Mouse (Mus musculus): ENCODE results near the gene Kif1c.
A peak's percentile ranks its signal among the peaks of the same experiment; 100 is the strongest.
"Not testable (repeated sequence)": the region's sequence is repeated elsewhere in the genome, so short reads cannot be mapped to it uniquely, and the experiment has no call there.

Gene Kif1c

DNA sequence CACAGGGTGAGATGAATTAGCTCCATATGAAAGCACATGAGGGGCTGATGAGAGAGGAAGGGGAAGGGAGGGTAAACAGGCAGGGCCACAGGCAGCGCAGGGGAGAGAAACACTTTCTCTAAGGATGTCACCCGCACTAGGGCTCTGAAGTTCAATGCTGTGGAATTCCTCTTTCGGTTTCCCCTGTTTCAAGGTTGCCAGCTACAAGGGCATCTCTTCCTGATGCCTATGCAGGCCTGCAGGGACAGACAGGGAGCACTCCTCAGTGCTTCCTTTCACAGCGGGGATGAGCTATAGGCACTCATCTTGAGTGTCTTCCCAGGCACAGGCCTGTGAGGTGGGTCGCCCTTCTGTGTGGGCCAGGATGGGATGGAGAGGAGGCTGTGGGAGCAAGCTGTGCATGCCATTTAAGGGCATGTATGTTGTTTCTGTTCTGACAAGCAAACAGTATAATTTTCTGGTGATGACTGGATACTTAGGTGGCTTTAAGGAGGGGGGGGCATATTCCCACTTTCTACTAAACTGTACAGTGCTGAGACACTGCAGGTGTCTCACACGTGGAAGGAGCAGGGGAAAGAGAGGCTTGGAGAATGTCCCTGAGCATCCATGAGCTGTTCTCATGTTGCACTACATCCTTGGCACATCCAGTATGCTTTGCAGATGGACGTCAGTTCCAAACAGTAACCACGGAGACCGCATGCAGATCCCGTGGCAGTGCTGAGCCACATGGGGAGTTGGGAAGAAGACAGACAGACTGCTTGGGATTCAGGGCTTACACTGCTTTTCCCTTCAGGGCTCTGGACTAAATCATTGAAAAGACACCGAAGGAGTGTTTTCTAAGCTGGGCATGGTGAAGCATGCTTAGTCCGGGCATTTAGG is 42.5 kb downstream of the Kif1c start:
- DNase-seq (ENCODE audit: low spot score): no peak

DNA sequence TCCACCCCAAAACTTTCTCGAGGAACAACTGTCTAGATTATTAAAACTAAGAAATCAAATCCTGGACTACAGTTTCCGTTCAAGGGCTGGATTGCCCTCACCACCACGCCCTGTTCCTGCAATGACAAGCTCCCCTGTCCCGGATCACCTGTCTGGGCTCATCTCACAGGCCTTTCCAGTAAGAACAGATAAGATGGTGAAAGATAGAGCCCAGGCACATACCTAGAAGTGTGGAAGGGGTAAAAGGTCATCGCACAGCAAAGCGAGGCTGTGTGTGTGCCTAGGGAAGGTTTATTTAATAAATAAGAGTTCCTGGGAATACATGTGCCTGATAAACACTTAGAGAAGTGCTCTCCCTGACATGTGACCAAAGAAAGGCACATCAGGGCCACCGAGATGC is 45.3 kb downstream of the Kif1c start:
- no peak for DNase-seq (ENCODE audit: low spot score)

DNA sequence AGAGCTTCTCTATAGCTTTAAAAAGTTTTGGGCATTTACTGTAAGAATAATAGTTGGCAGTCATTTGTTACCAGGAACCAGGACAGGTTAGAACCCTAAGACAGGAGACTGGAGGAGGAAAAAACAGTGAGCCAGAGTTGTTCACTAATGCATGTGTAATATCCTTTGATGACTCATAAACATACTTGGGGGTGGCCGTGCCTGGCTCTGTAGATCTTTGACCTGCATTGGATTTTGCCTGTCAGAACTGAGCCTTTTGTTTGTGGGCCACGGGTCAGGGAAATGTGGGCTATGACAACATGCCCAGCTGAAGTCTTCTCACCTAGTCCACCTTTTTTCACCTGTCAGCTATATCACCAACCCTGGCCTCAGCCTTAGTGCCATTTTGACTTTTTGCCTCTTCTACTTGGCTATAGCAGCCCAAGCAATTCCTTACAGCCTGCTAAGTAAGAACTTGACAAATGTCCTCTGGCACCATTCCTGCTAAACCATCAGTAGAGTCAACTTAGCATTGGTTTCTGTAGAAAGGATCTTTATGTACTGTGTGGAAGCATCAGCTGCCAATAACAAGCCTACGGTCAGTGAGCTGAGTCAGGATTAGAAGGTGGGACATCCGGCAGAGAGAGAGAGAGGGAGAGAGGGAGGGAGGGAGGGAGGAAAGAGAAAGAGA is 47.7 kb downstream of the Kif1c start:
- DNase-seq (ENCODE audit: low spot score): no peak

DNA sequence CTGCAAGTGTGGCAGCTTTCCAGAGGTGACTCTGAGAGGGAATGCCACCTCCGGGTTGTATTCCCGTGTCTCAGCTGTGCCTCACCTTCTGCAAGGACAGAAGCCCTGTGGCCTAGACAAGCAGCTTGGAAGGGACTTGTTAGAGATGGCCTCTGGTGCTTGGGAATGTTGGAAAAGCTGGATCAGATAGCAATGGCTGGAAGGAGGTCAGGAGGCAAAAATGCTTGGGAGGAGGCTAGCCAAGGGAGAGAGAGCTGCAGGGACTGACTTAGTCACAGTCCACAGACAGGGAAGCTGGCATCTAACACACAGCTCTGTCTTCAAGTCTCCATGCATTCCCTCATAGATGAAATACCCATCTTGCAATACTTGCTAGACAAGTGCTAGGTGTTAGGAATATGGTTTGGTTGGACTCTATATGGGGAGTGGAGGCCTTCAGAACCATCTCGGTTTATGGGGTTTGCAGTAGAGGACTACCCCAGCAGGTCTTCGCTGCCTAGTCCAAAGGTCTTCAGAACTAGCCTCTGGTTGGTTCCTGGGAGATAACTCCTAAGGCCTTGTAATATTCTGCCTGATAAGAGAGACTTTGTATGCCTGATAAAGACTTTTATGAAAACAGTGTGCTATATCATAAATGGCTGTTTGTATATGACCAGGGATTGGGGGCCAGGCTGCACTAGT is 52.1 kb downstream of the Kif1c start:
- DNase-seq (ENCODE audit: low spot score): no peak

DNA sequence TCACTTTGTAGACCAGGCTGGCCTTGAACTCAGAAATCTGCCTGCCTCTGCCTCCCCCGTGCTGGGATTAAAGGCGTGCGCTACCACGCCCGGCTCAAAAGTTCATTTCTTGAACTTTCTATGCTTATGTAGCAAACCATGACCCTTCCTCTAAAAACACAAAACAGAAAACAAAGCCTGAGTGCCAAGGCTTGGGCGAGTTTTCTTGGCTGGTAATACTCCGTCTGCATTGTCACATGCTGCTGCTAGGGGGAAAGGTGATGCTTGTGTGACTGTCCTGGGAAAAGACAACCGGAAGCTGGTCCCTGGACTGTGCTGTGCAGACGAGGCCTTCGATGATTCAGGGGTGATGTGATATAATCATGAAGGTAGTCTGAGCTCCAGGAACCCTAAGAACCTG is 52.8 kb downstream of the Kif1c start:
- DNase-seq (ENCODE audit: low spot score): no peak

DNA sequence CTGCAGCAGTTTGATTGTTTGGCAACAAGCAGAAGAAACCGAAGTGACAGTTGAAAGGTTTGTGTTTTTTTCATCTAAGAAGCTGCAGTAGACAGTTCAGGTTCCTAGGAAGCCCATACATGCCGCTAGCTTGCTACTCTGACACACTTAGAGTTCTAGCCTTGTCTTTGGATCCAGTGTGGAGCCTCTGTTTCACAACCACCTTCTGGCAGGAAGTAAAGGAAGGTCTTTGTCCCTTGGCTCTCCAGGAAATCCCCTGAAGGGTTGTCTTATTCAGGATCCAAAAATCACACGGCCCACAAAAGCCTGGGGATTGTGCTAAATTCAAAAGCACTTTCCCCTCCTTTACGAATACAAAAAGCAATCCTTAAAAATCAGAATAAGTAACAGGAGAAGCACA is 54.1 kb downstream of the Kif1c start:
- DNase-seq (ENCODE audit: low spot score): no peak

DNA sequence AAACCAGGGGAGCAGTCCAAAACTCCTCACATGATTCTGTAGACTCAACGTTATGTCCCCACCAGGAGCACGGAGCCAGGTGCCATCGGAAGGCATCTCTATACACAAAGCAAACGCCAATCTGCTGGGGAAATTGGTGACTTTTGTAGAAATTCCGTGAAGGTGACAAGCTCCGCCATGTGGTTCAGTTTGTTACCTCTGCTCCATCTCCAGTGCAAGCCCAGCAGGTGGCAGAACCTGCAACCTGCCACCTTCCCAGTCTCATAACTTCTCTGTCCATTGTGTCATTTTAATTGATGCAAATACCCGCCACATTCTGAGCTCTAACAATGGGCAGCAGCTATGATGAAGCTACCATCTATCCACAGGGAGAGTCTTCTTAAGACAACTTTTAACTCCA is 54.6 kb downstream of the Kif1c start:
- no peak for DNase-seq (ENCODE audit: low spot score)

DNA sequence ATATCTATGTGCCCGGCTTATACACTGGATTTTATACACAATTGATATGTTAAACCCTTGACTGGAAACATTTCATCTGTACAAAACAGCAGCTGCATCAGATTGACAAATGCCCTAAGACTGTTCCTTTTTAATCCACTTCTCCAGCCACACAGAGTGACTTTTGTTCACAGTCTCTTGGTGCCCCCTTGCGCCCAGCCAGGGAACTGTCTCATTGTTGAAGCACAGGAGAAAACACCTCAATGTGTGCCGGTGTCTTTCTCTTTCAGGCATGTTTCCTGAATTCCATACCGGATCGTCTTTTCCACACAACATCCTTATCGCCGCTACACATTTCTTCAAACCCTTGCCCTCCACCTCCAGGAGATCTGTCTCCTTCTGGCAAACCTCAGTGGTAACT is 55.3 kb downstream of the Kif1c start:
- peak; percentile 89 for DNase-seq (ENCODE audit: low spot score)

DNA sequence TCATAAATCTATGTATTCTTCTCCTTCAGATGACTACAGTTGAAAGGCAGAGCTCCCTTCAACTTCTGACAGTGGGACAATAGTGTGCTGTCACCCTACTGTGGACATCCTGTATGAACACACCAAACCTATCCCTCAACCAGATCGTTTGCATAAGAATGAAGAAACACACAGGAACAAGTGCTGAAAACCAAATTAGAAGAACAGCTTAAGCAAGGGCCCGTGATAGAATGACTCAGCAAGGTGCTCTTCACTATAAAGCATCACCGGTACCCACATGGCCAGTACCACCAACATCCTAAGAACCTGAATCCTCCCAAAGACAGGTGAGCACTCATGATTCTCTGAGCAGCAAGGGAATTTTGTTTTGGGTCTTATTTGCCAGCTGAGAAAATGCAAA is 60.1 kb downstream of the Kif1c start:
- DNase-seq (ENCODE audit: low spot score): not testable (repeated sequence)

DNA sequence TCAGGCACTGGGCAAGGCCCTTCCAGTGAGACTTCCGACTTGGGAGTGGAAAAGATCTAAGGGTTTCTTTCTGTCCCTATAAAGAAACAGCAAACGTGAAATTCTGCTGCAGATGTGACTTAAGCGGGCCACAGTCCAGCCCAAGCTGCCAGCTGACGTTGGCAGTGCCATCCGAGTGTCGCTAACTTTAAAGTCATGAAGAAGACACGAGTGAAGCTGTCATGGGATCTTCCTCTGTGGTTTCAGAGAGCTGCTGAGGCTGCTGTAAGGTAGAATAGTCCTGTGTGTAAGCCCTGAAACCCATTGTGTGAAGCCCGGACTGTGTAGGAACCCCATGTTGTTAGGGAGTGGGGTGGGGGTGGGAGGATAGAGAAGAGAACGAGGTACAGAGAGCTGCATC is 62.3 kb downstream of the Kif1c start:
- no peak for DNase-seq (ENCODE audit: low spot score)

DNA sequence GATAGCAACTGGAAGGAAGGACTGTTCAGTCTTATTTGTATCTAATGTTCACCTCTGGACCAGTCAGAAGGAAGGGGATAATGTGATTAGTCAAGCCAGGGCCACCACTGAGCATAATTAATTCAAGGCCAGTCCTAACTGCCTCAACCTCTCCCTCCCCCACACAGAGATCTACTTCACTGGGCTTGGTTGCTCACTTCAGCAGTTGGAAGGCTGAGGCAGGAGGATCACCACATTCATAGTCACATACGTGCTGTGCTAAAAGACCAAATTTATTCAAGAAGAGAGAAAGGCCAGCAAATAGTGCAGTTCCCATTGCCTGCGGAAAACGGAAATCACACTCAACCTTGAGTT is 63.2 kb downstream of the Kif1c start:
- no peak for DNase-seq (ENCODE audit: low spot score)

DNA sequence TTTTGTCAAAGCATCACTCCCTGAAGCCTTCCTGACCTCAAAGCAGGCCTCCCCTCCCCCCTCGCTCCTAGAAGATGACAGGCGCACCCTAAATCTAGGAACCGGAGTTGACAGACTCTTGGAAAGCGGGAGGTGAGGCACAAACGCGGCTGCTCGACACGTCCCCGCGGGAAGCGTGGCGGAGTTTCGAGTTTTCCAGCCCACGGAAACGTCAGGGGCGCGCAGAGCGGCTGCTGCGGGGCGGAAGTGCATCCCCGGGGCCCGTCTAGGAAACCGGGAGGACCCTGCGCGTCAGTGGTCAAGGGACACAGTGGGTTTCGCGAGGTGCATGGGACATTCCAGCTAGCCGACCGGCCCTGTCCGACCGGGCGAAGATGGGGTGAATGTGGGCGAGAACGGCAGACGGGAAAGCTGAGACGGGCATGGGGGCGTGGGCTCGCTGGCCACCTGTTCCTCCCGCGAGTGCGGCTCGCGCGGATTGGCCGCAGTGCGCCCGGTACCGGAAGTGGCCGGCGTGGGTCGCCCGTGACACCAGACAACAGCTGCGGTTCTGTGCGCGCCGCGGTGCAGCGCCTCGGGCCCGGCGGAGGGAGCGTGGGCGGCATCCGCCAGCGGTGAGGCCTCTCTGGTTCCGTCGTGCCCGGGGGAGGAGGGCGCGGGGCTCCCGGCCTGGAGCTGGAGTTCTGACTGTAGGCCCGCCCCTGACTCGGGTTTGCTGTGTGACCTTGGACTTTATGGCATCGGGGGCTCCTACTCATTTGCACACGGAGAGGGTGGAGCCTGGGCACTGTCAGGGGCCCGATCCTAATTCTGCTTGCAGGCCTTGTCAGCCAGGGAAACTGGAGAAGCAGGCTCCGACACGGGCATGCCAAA is 63.8 kb downstream of the Kif1c start, which contains the start of gene Zfp3:
Gene Zfp3, plus strand, starts transcription at position 274 of the 873 bp plus-strand sequence.
- DNase-seq (ENCODE audit: low spot score): peak; percentile 76

DNA sequence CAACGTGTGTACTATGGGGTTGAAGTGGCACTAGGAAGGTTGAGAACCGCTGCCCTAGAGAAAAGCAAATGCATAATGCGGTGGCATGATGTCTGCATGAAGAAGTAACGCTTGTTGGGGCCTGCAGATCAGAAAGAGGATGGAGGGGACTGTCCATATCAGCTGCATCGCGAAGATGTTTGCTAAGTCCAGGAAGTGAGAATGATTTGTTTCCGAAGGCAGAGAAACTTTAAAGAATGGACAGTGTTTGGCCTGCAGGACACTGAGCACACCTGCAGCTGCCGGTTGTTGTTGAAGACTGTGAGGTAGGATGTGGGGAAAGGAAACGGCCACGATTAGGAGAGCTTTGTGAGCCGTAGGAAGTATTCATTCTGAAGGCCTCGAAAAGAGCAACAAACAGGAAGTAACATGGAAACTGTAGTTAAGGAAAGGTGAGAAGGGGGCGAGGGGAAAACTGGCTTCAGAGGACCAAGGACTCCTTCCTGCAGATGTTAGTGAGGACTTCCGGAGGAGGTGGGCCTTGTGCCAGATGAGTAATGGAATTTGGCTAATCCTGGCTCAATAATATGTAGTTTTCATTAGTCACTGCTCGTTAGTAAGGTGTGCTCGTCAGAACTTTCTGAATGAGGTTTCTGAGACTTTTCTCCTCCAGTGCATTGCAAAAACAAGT is 65.6 kb downstream of the Kif1c start:
- DNase-seq (ENCODE audit: low spot score): no peak

DNA sequence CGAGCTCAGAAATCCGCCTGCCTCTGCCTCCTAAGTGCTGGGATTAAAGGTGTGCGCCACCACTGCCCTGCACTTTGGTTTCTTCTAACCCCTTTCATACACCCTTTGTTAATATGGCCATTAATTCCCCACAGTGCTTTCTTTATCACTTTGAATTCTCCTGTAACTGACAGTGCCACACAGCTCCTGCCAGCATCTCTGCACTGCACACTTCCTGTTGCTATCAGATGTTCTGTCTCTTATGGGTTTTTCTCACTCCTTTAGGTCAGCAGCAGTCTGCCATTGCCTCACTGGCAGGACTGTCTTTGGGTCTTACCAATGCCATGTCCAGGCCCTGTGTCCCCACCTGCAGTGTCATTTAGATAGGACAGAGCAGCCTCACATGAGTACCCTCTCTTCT is 70.5 kb downstream of the Kif1c start:
- DNase-seq (ENCODE audit: low spot score): no peak

DNA sequence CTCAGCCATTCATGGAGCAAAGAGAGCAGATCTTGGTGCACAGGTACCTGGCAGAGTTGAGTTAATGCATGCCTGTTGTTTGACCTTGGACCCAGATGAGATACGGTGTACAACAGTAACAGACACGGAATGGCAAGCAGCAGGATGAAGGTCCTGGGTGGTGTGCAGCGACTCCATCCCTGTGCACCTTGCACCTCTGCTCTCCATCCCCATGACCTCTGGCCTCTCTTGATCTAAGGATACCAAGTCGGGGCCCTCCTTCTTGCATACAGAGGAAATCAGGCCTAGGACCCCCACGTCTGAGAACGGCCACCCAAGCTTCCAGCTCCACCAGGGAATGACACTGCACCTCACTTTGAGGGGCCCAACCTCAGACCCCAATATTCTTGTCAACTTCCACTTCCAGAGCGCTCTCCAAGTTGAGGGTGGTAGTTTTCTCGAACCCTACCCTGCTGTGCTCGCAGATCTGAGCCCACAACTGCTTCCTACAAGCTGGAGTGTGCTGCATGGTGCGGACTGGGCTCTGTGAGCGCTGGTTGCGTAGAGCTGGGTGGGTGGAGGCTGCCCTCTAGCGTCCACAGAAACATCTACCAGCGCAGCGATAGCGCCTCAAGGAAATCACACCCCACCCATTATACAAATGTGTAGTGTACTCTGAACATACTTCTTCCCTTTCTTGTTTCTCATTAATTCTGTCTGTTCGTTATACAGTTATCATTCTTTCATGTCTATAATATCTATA is 76.7 kb downstream of the Kif1c start:
- DNase-seq (ENCODE audit: low spot score): peak; percentile 85

DNA sequence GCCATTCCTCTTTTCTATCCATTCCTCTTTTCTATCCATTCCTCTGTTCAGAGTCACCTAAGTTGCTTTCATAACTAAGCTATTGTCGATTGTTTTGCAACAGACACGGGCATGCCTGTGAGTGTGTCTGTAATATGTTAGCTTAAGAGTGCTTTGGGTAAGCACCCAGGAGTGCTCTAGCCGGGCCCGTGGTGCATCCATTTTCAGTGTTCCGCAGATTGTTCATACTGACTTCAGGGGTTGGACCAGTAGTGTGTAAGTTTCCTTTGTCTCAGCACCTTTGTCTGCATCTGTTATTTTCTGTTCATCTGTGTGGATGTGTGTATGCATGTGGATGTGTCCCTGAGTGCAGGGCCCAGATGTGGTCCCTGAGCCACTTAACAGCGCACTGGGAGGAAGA is 77.3 kb downstream of the Kif1c start:
- DNase-seq (ENCODE audit: low spot score): no peak

DNA sequence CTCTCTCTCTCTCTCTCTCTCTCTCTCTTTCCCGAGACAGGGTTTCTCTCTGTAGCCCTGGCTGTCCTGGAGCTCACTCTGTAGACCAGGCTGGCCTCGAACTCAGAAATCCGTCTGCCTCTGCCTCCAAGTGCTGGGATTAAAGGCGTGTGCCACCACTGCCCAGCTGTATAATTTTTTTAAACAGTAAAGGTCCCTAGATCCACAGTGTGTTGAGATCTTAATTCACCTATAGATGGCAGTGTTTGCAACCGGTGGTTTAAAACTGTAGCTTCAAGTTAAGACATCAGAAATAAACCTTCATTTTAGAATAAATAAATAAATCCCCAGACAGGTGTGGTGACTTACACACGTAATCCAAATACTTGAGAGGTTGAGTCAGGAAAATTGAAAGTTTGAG is 77.7 kb downstream of the Kif1c start:
- peak; percentile 62 for DNase-seq (ENCODE audit: low spot score)

Data from embryo, embryonic 10.5 days (tissue).